Mouse (Mus musculus) hindbrain, postnatal 0 days (tissue): ENCODE data around the gene Slco3a1. TPM values are rescaled to one million over a fixed set of nuclear protein-coding genes. Genes with fewer than 3 reads are reported as not detected.

Source experiments
- ATAC-seq: fragments of 200-750 bp; cut with Nextera tagmentation; 2 replicates; pipeline ENCODE4 v1.8.0; 2017; ENCODE audit warnings: mild to moderate bottlenecking, moderate TSS enrichment, moderate library complexity
- DNase-seq: peaks from one replicate; pipeline ENCODE4 v3.0.0-alpha.2; 2015; ENCODE audit warnings: low spot score
- H3K27ac ChIP-seq: fragments of 300-500 bp; sonication (generic); 2 replicates; pipeline ENCODE4 v1.5.1; 2014; ENCODE audit warnings: mild to moderate bottlenecking
- H3K27me3 ChIP-seq: fragments of 300-500 bp; sonication (generic); 2 replicates; pipeline ENCODE4 v1.6.1; 2014; ENCODE audit warnings: low read length, mixed read lengths; ENCODE audit not compliant: insufficient read depth
- H3K36me3 ChIP-seq: fragments of 300-500 bp; sonication (generic); 2 replicates; pipeline ENCODE4 v1.6.1; 2014; ENCODE audit warnings: low read length, mixed read lengths; ENCODE audit not compliant: insufficient read depth
- H3K4me1 ChIP-seq: fragments of 300-500 bp; sonication (generic); 2 replicates; pipeline ENCODE4 v1.6.1; 2014; ENCODE audit warnings: antibody characterized with exemption, low read length, mixed read lengths; ENCODE audit not compliant: insufficient read depth
- H3K4me2 ChIP-seq: fragments of 300-500 bp; sonication (generic); 2 replicates; pipeline ENCODE4 v1.6.1; 2014; ENCODE audit warnings: low read depth, mild to moderate bottlenecking, low read length, moderate library complexity, mixed read lengths
- H3K4me3 ChIP-seq: fragments of 300-500 bp; sonication (generic); 2 replicates; pipeline ENCODE4 v1.5.1; 2014; ENCODE audit warnings: low read length
- H3K9ac ChIP-seq: fragments of 300-500 bp; sonication (generic); replicated peaks from 2 replicates; pipeline ENCODE4 v1.6.1; 2014; ENCODE audit warnings: mild to moderate bottlenecking, low read length, moderate library complexity, mixed read lengths
- H3K9me3 ChIP-seq: fragments of 300-500 bp; sonication (generic); 2 replicates; pipeline ENCODE4 v1.6.1; 2016; ENCODE audit warnings: low read length, mixed read lengths
- CTCF ChIP-seq: IDR thresholded peaks from 2 replicates; pipeline ENCODE4 v1.5.1; 2016; ENCODE audit warnings: antibody characterized with exemption, control low read depth, low read depth
- WGBS: fragments of 180-500 bp; shearing (Covaris S2); extraction: QIAGEN DNeasy Blood & Tissue Kit; methylation state at CpG from one replicate; pipeline ENCODE4 v1.1.7; 2014; 5-methylcytosine and 5-hydroxymethylcytosine counted together
- polyA plus RNA-seq: library from polyadenylated mRNA; unstranded; fragments of >200 nt; fragmentation: Nextera tagmentation; extraction: Ambion mirVana; gene quantifications from 2 replicates; pipeline ENCODE4 v1.2.1, GENCODE M21; 2015
- total RNA-seq: library from RNA; depleted of rRNA; stranded (reverse); fragments of >200 nt; gene quantifications from 2 replicates; pipeline ENCODE4 v1.2.3, GENCODE M21; 2014

Slco3a1 gene
- total and polyA plus RNA-seq, 2 experiments from 2014 or later = 15.0 to 20.7 TPM

DNA sequence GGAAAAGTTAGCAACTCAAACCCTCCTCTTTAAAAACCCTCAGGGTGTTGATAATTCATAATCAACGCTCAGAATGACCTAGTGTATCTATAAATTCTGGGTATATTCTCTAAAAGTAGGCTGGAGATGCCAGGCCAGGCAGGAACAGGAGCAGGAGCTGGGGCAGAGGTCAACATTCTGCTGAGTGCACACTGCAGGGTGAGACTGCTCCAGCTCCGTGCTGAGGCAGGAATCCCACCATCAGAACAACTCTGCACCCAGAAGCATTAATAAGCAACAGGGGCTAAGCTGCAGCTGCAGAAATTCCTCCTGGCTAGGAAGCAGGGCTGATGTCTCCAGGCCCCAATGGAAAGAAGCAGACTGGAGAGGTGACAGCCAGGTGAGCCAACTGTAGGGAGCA is 182.9 kb downstream of the Slco3a1 start:
- Histone ChIP-seq H3K4me2 (no peak overlapping the region), H3K4me1 (no peaks in the 10 kb centered on the region), H3K27me3 (no peaks in the 10 kb centered on the region), H3K4me3 (no peak overlapping the region), H3K9me3 (no peaks in the 10 kb centered on the region), H3K9ac (no peak overlapping the region), H3K36me3 (no peaks in the 10 kb centered on the region), H3K27ac (no peak overlapping the region)
- DNase-seq = no peak
- WGBS = 29% methylated on average over 2 of the region's 2 CpGs
- no peak for ATAC-seq
- TF ChIP-seq CTCF = no peak

DNA sequence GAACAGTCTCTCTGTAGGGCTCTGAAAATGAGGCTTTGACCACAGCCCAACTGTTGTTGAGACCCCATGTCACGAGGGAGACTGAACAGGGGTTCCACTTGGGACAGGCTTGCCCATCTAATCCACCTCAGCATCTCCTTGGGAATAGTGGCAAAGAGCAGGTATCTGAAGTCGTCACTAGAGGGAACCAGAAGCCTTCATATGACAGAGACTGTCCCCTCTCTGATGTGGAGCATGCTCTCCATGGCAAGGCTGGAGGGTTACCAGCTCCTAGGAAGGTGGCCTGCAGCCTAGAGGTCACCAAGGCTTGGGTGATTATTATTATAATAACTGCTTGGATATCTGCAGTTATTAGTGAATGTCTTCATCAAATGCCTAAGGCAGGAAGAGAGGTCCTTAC is 183.4 kb downstream of the Slco3a1 start:
- Histone ChIP-seq H3K4me1 (no peaks in the 10 kb centered on the region), H3K27ac (no peak overlapping the region), H3K4me3 (no peak overlapping the region), H3K4me2 (no peak overlapping the region), H3K9me3 (no peaks in the 10 kb centered on the region), H3K9ac (no peak overlapping the region), H3K36me3 (no peaks in the 10 kb centered on the region), H3K27me3 (no peaks in the 10 kb centered on the region)
- peak; percentile 71 for ATAC-seq
- 15% methylated on average over 2 of the region's 2 CpGs for WGBS
- TF ChIP-seq CTCF = peak; percentile 90
- DNase-seq = peak; percentile 85

DNA sequence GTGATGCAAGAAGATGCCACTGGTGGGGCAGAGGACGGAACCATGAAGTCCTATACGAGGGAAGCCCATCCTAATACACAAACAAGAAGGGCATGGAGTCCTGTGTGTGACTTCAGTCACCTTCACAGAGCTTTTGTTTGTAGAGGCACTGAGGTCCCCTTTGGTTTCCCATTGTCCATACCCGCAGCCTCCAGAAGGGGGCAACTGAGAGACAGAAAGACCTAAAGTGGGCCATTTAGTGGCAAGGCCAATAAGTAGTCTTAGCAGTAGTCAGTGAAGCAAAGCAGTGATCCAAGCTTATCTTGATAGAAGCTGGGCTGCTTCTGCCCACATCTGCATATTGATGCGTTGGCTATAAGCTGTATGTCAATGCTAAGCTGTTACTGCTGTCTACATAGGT is 184.9 kb downstream of the Slco3a1 start:
- 68% methylated on average over 4 of the region's 4 CpGs for WGBS
- Histone ChIP-seq H3K9ac (no peak overlapping the region), H3K4me1 (no peaks in the 10 kb centered on the region), H3K9me3 (no peaks in the 10 kb centered on the region), H3K36me3 (no peaks in the 10 kb centered on the region), H3K27ac (no peak overlapping the region), H3K4me3 (no peak overlapping the region), H3K27me3 (no peaks in the 10 kb centered on the region), H3K4me2 (no peak overlapping the region)
- ATAC-seq = no peak
- peak; percentile 61 for TF ChIP-seq CTCF
- DNase-seq = peak; percentile 52

DNA sequence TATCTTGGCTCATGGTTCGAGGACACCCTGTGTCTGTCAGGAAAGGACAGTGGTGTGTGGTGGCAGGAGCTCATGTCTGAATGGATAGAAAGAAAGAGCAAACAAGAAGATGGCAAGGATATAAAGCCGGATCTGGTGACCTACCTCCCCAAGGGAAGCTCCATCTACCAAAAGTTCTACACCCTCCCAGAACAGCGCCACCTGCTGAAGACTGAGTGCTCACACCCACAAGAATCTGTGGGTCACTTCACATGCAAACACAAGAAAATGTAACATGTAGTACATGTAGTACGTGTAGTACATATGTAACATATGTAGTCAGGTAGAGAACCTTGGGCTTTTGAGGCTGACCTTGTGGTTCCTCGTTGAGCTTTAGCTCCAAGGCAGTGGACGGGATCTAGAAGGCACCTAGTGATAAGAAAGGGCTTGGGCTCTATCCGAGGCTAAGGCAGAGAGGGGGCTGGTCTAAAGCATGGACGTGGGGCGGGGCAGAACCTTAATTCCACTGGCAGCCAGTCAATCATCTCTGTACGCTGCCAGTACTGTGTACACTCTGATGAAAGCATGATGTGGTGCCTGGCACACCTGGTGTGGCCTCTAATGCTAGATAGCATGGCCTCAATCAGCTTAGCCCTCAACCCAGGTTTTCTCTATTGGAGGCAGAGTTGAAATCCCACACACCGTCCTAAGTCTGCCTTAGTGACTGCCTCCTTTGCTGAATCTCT is 186.2 kb downstream of the Slco3a1 start:
- no peak for ATAC-seq
- no peak overlapping the region for H3K9ac ChIP-seq
- H3K36me3 ChIP-seq = no peaks in the 10 kb centered on the region
- no peak overlapping the region for H3K4me2 ChIP-seq
- no peaks in the 10 kb centered on the region for H3K4me1 ChIP-seq
- WGBS = 85% methylated on average over 11 of the region's 11 CpGs
- no peaks in the 10 kb centered on the region for H3K27me3 ChIP-seq
- no peak overlapping the region for H3K4me3 ChIP-seq
- no peak for DNase-seq
- no peaks in the 10 kb centered on the region for H3K9me3 ChIP-seq
- TF ChIP-seq CTCF = peak; percentile 50
- no peak overlapping the region for H3K27ac ChIP-seq

DNA sequence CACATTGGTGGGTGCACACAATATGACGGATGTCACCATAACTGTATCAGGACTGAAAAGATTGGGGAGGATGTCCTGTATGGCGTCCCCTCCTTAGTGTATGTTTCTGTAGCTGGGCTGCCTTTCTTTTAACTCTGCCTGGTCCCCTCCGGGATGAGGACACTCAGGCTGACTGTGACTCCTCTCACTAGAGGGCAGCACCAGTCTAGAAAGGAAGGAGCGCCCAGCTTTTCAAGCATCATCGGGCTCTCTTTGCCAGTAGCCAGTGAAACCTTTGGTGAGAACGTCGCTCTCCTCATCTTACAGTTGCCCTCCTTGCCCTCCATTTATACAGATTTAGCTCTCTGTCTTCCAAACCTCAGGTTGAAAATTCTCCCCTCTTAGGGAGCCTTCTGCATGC is 187.2 kb downstream of the Slco3a1 start:
- WGBS = 19% methylated on average over 7 of the region's 7 CpGs
- peak; percentile 34; the same call in 1 of the 2 replicates for ATAC-seq
- peak overlapping the region; percentile 7; the same call in 1 of the 2 replicates for H3K4me2 ChIP-seq

DNA sequence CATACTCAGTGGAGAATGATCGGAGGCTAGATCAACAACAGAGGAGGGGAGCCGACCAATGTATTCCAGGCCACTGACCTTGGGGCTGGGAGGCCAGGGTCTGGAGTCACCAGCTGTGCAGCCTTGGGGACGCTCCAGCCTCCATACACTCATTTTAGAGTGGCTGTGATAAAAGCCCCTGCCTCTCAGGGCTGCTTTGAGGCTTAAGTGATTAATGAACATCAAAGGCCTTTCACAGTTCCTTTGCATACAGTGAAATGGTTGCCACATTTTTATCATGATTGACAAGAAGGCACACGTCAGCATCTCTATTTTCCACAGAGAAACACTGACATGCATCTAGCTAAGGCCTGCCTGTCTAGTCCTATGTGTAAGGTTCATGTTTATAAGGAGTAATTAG is 189.0 kb downstream of the Slco3a1 start:
- Histone ChIP-seq H3K4me1 (no peaks in the 10 kb centered on the region), H3K9ac (no peak overlapping the region), H3K36me3 (no peaks in the 10 kb centered on the region), H3K4me2 (no peak overlapping the region), H3K9me3 (no peaks in the 10 kb centered on the region), H3K27me3 (no peaks in the 10 kb centered on the region), H3K27ac (no peak overlapping the region), H3K4me3 (no peak overlapping the region)
- no peak for DNase-seq
- no peak for TF ChIP-seq CTCF
- no peak for ATAC-seq
- 36% methylated on average over 4 of the region's 4 CpGs for WGBS

More for the DNA sequence above, 187.2 kb downstream of the Slco3a1 start:
- peak; percentile 88 for DNase-seq
- H3K4me3 ChIP-seq = no peak overlapping the region
- H3K9ac ChIP-seq = no peak overlapping the region
- no peaks in the 10 kb centered on the region for H3K4me1 ChIP-seq
- H3K9me3 ChIP-seq = no peaks in the 10 kb centered on the region
- H3K27ac ChIP-seq = no peak overlapping the region
- TF ChIP-seq CTCF = peak; percentile 81
- H3K27me3 ChIP-seq = no peaks in the 10 kb centered on the region
- no peaks in the 10 kb centered on the region for H3K36me3 ChIP-seq

DNA sequence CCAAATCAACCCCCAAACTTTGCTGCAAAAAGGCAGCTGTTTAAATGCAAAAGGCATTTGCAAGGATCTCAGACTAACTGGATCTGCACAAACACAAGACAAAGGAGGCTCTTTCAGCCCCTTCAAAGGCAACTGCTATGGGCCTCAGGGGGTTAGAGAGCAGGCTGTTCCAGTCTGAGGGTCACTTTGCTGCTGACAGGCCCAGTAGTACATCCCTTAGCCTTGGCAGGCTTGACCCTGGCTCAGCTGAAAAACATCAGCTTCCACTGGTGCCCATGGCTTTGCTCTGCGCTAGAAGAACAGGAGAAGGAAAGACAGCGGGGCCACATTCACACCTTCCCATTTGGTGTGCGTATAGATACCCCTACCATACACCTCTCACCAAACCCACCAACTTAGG is 189.6 kb downstream of the Slco3a1 start:
- H3K36me3 ChIP-seq = no peaks in the 10 kb centered on the region
- no peak overlapping the region for H3K4me3 ChIP-seq
- DNase-seq (no peak), ATAC-seq (no peak)
- H3K27me3 ChIP-seq = no peaks in the 10 kb centered on the region
- no peak for TF ChIP-seq CTCF
- H3K4me1 ChIP-seq = no peaks in the 10 kb centered on the region
- no peak overlapping the region for H3K9ac ChIP-seq
- H3K27ac ChIP-seq = no peak overlapping the region
- 90% methylated on average over 3 of the region's 3 CpGs for WGBS
- no peak overlapping the region for H3K4me2 ChIP-seq
- no peaks in the 10 kb centered on the region for H3K9me3 ChIP-seq
